Mouse (Mus musculus) limb, embryonic 11.5 days (tissue): ENCODE measurements at regions not wholly inside any gene's neighbourhood (a gene's known extent, or its start where the extent isn't known, plus 50 kb on each side); places are given as distances from the start of the nearest gene placed in this dataset.

Experiments
- ATAC-seq: fragments of 200-750 bp; cut with Nextera tagmentation; 2 replicates; pipeline ENCODE4 v1.8.0; 2017; ENCODE audit warnings: low read depth; ENCODE audit not compliant: insufficient number of reproducible peaks, low FRiP score, low TSS enrichment
- DNase-seq: peaks from one replicate; pipeline ENCODE4 v3.0.0-alpha.2; 2015; ENCODE audit warnings: low spot score
- H3K27ac ChIP-seq: fragments of 300-500 bp; sonication (generic); replicated peaks from 2 replicates; pipeline ENCODE4 v1.5.1; 2014; ENCODE audit warnings: low read depth, mild to moderate bottlenecking, low read length
- H3K27me3 ChIP-seq: fragments of 300-500 bp; sonication (generic); 2 replicates; pipeline ENCODE4 v1.6.1; 2014; ENCODE audit warnings: mild to moderate bottlenecking, low read length, mixed read lengths; ENCODE audit not compliant: control insufficient read depth, insufficient read depth
- H3K36me3 ChIP-seq: fragments of 300-500 bp; sonication (generic); 2 replicates; pipeline ENCODE4 v1.6.1; 2014; ENCODE audit warnings: mild to moderate bottlenecking, low read length, moderate library complexity, mixed read lengths; ENCODE audit not compliant: control insufficient read depth, insufficient read depth
- H3K4me1 ChIP-seq: fragments of 300-500 bp; sonication (generic); 2 replicates; pipeline ENCODE4 v1.6.1; 2014; ENCODE audit warnings: low read length, mixed read lengths; ENCODE audit not compliant: control insufficient read depth, insufficient read depth
- H3K4me2 ChIP-seq: fragments of 300-500 bp; sonication (generic); 2 replicates; pipeline ENCODE4 v1.6.1; 2014; ENCODE audit warnings: low read depth, mild to moderate bottlenecking, moderate library complexity; ENCODE audit not compliant: severe bottlenecking
- H3K4me3 ChIP-seq: fragments of 300-500 bp; sonication (generic); 2 replicates; pipeline ENCODE4 v1.5.1; 2014; ENCODE audit warnings: low read depth, low read length
- H3K9ac ChIP-seq: fragments of 300-500 bp; sonication (generic); 2 replicates; pipeline ENCODE4 v1.6.1; 2014; ENCODE audit warnings: mild to moderate bottlenecking, low read length
- H3K9me3 ChIP-seq: fragments of 300-500 bp; sonication (generic); 2 replicates; pipeline ENCODE4 v1.6.1; 2016; ENCODE audit warnings: low read length; ENCODE audit not compliant: control insufficient read depth
- WGBS: fragments of 180-500 bp; shearing (Covaris S2); extraction: QIAGEN DNeasy Blood & Tissue Kit; methylation state at CpG from one replicate; pipeline ENCODE4 v1.1.7; 2014; 5-methylcytosine and 5-hydroxymethylcytosine counted together

DNA sequence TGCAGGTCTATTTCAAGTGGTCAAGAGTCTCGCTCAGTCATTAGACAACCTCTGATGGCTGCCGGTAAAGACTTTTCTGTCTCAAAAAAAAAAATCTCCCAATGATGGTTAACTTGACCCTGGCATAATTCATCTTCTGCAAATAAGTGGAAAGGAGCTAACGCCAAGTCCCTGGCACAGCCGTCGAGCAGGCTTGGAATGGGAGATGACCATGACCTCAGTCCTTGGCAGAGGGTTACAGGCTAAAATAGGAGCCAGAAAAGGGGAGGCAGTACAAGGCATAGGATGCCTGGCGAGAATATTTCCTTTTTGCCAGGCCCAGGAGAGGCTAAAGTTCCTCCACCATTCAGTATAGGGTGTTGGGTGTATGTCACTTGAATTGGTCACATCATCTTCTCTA is 69.2 kb upstream of the Gdf10 start:
- H3K27me3 ChIP-seq: no peaks in the 10 kb centered on the region
- ATAC-seq: no peak

GRCm38 (mm10) chr14:33856992-33857391 is 66.4 kb upstream of the Gdf10 start:
- Histone ChIP-seq H3K9me3 (no peaks in the 10 kb centered on the region), H3K4me1 (no peaks in the 10 kb centered on the region), H3K4me3 (no peak overlapping the region), H3K27ac (no peak overlapping the region), H3K4me2 (no peak overlapping the region), H3K9ac (no peak overlapping the region), H3K36me3 (no peaks in the 10 kb centered on the region), H3K27me3 (no peaks in the 10 kb centered on the region)
- DNase-seq (no peak), ATAC-seq (no peak)
- 72% methylated on average over 6 of the region's 6 CpGs for WGBS

More for the DNA sequence above, 69.2 kb upstream of the Gdf10 start:
- WGBS: 90% methylated on average over 6 of the region's 6 CpGs
- H3K9ac ChIP-seq: no peak overlapping the region
- H3K36me3 ChIP-seq: no peaks in the 10 kb centered on the region
- H3K27ac ChIP-seq: no peak overlapping the region
- no peak overlapping the region for H3K4me2 ChIP-seq
- H3K9me3 ChIP-seq: no peaks in the 10 kb centered on the region
- H3K4me1 ChIP-seq: 0 out of 2 replicates have a peak, but pooled peaks cover 2% of the 10 kb centered on the region
- DNase-seq: no peak
- H3K4me3 ChIP-seq: no peak overlapping the region

DNA sequence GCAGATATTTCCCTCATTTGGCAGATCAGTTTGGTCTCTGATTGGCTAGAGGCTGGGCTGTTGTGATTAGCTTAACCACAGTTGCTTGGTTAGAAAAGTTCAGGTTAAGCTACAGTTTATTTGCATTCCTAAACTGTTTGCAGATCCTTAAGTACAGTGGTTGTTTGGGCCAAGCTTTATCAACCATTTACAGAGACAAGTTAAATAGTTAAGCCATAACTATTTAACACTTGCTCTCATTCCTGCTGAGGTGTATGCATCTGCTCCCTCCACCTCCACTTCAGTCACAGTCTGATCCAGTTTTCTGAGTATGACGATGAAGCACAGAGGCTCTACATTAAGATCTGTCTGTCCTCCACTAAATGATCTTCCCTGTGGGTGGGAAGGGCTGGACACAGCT is 58.6 kb upstream of the Gdf10 start:
- DNase-seq (no peak), ATAC-seq (no peak)
- no peaks in the 10 kb centered on the region for H3K36me3 ChIP-seq
- H3K27ac ChIP-seq: no peak overlapping the region
- WGBS: 79% methylated on average over 1 of the region's 1 CpGs
- H3K9me3 ChIP-seq: no peaks in the 10 kb centered on the region
- no peaks in the 10 kb centered on the region for H3K4me1 ChIP-seq
- no peaks in the 10 kb centered on the region for H3K27me3 ChIP-seq
- no peak overlapping the region for H3K4me3 ChIP-seq
- H3K4me2 ChIP-seq: no peak overlapping the region
- H3K9ac ChIP-seq: no peak overlapping the region

- Histone ChIP-seq H3K9me3 (no peaks in the 10 kb centered on the region), H3K36me3 (no peaks in the 10 kb centered on the region), H3K27me3 (no peaks in the 10 kb centered on the region), H3K4me2 (no peak overlapping the region), H3K27ac (no peak overlapping the region), H3K4me3 (no peak overlapping the region), H3K4me1 (no peaks in the 10 kb centered on the region), H3K9ac (no peak overlapping the region)
- no peak for DNase-seq
- WGBS: 86% methylated on average over 2 of the region's 2 CpGs
- ATAC-seq: no peak
These were observed 57.6 kb upstream of the Gdf10 start for GRCm38 (mm10) chr14:33865746-33866145.

DNA sequence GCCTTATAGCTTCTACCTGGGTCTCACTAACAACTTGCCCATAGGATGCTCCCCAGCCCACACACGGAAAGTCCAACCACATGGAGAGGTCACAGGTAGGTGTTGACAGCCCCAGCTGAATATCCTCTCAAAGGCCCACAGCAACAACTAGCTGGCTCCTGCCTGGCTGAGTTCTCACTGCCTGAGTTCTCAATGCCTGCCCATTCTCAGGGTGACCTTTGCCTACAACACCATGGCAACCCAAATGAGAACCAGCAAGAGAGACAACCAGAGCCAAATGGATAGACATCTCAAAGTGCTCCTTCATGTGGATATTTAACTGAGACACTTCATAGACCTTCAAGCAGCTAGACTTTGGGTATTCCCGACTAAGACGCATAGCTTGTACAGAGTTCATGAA is 55.7 kb upstream of the Gdf10 start:
- H3K4me1 ChIP-seq: no peaks in the 10 kb centered on the region
- H3K27ac ChIP-seq: no peak overlapping the region
- H3K9me3 ChIP-seq: no peaks in the 10 kb centered on the region
- ATAC-seq: no peak
- no peak overlapping the region for H3K4me2 ChIP-seq
- WGBS: 81% methylated on average over 3 of the region's 3 CpGs
- H3K9ac ChIP-seq: no peak overlapping the region
- no peaks in the 10 kb centered on the region for H3K27me3 ChIP-seq
- DNase-seq: no peak
- no peak overlapping the region for H3K4me3 ChIP-seq
- no peaks in the 10 kb centered on the region for H3K36me3 ChIP-seq
